Mouse (Mus musculus) thymus, postnatal 25 days (tissue): Measurements from ENCODE around the gene Cldn34b3.
"Not testable (repeated sequence)": the region's sequence is repeated elsewhere in the genome, so short reads cannot be mapped to it uniquely, and the experiment has no call there.

Experiments used
- DNase-seq: peaks from one replicate; pipeline ENCODE4 v3.0.0; 2022

The Cldn34b3 gene

GRCm38 (mm10) chrX:76264004-76264403 is at the start of gene Cldn34b3:
TSS of gene Cldn34b3 (plus strand) at chrX:76264304.
- not testable (repeated sequence) for DNase-seq
